Mouse (Mus musculus): ENCODE measurements around the gene Lrit3.

DNA sequence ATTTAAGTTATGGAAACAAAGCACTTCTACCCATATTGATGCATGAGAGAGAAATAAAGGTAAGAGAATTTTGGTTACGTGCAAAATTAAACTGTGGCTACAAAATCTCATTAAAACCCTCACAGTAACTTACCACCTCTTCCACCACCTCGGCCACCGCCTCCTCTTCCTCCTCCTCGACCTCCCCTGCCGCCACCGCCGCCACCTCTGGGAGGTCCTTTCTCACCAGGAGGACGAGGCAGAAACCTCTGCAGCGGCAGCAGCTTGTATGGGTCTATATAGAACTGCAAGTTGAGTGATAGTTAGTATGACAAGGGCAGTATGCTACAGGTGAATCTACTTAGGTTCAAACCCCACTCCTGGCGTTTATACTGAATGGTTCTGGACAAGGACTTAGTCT lies 22.9 kb upstream of the Lrit3 start:
- no peak for TF ChIP-seq CTCF (IDR thresholded peaks at IDR 0.05; ENCODE audit: borderline replicate concordance, control insufficient read depth, extremely low read depth, insufficient read depth, low read length, poor library complexity)
- no peak for TF ChIP-seq POLR2A (IDR thresholded peaks at IDR 0.05; ENCODE audit: control insufficient read depth, extremely low read depth, insufficient read depth, low read length, poor library complexity)

All from thymus, adult 2 months (tissue).